Mouse (Mus musculus) ovary, adult 18-20 months (tissue): ENCODE results near the gene Fbxl14.
"Not testable (repeated sequence)": the region's sequence is repeated elsewhere in the genome, so short reads cannot be mapped to it uniquely, and the experiment has no call there.

Experiments used
- DNase-seq: peaks from one replicate; pipeline ENCODE4 v3.0.0; 2022; ENCODE audit warnings: low spot score, mixed read lengths

The Fbxl14 gene

GRCm38 (mm10) chr6:119479343-119479875 is at the start of gene Fbxl14:
Gene Fbxl14 (plus strand): TSS chr6:119479668.
- peak; percentile 8 for DNase-seq

GRCm38 (mm10) chr6:119430508-119430907 is 49.0 kb upstream of the Fbxl14 start:
- DNase-seq = no peak

- DNase-seq = no peak
These were observed 47.6 kb upstream of the Fbxl14 start for GRCm38 (mm10) chr6:119431751-119432324.

GRCm38 (mm10) chr6:119434394-119434793 is 45.1 kb upstream of the Fbxl14 start:
- no peak for DNase-seq

- no peak for DNase-seq
These were observed 41.3 kb upstream of the Fbxl14 start for GRCm38 (mm10) chr6:119437894-119438761.

- DNase-seq = not testable (repeated sequence)
These were observed 36.7 kb upstream of the Fbxl14 start for GRCm38 (mm10) chr6:119442729-119443128.

GRCm38 (mm10) chr6:119443742-119444645 is 35.5 kb upstream of the Fbxl14 start:
- peak; percentile 61 for DNase-seq

- DNase-seq = no peak
These were observed 33.5 kb upstream of the Fbxl14 start for GRCm38 (mm10) chr6:119445671-119446607.

GRCm38 (mm10) chr6:119448321-119449059 is 31.0 kb upstream of the Fbxl14 start:
- DNase-seq = peak; percentile 42

GRCm38 (mm10) chr6:119449060-119449499 is 30.4 kb upstream of the Fbxl14 start:
- DNase-seq = peak; percentile 45

GRCm38 (mm10) chr6:119450965-119451943 is 28.2 kb upstream of the Fbxl14 start:
- DNase-seq = no peak

- DNase-seq = peak; percentile 43
These were observed 27.4 kb upstream of the Fbxl14 start for GRCm38 (mm10) chr6:119451981-119452499.

GRCm38 (mm10) chr6:119458166-119458565 is 21.3 kb upstream of the Fbxl14 start:
- DNase-seq = no peak

GRCm38 (mm10) chr6:119459041-119459440 is 20.4 kb upstream of the Fbxl14 start:
- DNase-seq = no peak

GRCm38 (mm10) chr6:119460391-119460790 is 19.1 kb upstream of the Fbxl14 start:
- DNase-seq = no peak

- DNase-seq = no peak
These were observed 13.3 kb upstream of the Fbxl14 start for GRCm38 (mm10) chr6:119466161-119466560.

GRCm38 (mm10) chr6:119466921-119467784 is 12.3 kb upstream of the Fbxl14 start:
- DNase-seq = no peak

- DNase-seq = no peak
These were observed 11.7 kb upstream of the Fbxl14 start for GRCm38 (mm10) chr6:119467785-119468059.
